Mouse (Mus musculus) erythroblast, embryonic 14.5 days (primary cell): ENCODE results near the gene Sap30l.

ENCODE experiments used
- GATA1 ChIP-seq: IDR thresholded peaks from 2 replicates; pipeline ENCODE4 v1.6.1; 2012; ENCODE audit warnings: low read length, inconsistent platforms, mixed read lengths
- TAL1 ChIP-seq: IDR thresholded peaks from 3 replicates; pipeline ENCODE4 v1.6.1; 2012; ENCODE audit warnings: low read length, inconsistent platforms, mixed read lengths

DNA sequence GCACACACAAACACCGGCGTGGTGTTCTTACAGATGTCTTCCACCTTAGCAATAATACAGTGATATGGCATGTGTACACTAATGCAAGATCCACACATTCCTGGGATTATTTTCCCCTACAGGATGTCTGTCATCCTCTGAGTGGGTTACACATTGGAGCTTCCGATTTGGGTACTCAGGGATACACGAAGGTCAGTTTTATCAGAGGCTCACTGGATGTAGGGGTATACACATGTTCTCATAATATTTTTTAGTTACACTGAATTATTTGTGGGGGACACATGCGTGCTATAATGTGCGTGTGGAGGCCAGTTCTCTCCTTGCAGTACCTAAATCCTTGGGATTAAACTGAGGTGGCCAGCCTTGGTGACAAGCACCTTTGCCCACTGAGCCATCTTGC is 32.6 kb downstream of the Sap30l start:
- TF ChIP-seq TAL1: no peak
- TF ChIP-seq GATA1: no peak
